Mouse (Mus musculus) C3H10T1/2 (cell line): ENCODE results near the gene Mrps34. TPM values are rescaled to one million over a fixed set of nuclear protein-coding genes. Genes with fewer than 3 reads are reported as not detected.

Experiments
- polyA plus RNA-seq, 2 experiments: library from polyadenylated mRNA; unstranded; fragments of >200 nt; fragmentation: generic; extraction: Trizol; gene quantifications; one replicate each; pipeline ENCODE4 v1.2.1; 2012; ENCODE audit warnings: missing spikeins in 2 of 2

Gene Mrps34
- polyA plus RNA-seq, result 100 to 1,000 TPM; 126 to 185 TPM

GRCm38 (mm10) chr17:24894995-24895547 lies at the start of gene Mrps34, which contains the start of gene Eme2:
Mrps34 (plus strand) TSS chr17:24895116.
Eme2 (minus strand) TSS chr17:24895087.

GRCm38 (mm10) chr17:24850065-24850772 lies 44.7 kb upstream of the Mrps34 start, which contains the start of gene Fahd1:
Fahd1 (minus strand) TSS chr17:24850364.

GRCm38 (mm10) chr17:24865776-24866175 lies 29.1 kb upstream of the Mrps34 start, which contains the start of gene Igfals:
Igfals (plus strand) TSS chr17:24865997.

GRCm38 (mm10) chr17:24886134-24886931 lies 8.6 kb upstream of the Mrps34 start, which contains the start of the genes Nubp2 and Spsb3:
Nubp2 (minus strand) TSS chr17:24886349.
Spsb3 (plus strand) TSS chr17:24886643.

GRCm38 (mm10) chr17:24896241-24896992 lies 1.5 kb downstream of the Mrps34 start, which contains the start of gene Nme3:
Nme3 (plus strand) TSS chr17:24896500.

GRCm38 (mm10) chr17:24936259-24937237 lies 41.6 kb downstream of the Mrps34 start, which contains the start of gene Mapk8ip3:
Mapk8ip3 (minus strand) TSS chr17:24936977.

Other genes with a start within 250 kb of the Mrps34 start
- 10 to 100 TPM in 1 of 2 experiments, 1 to 10 TPM in 1; 2.8 to 26.5 TPM for gene Slc9a3r2, start 244.8 kb upstream of the Mrps34 start, polyA plus RNA-seq
- gene Npw, start 236.7 kb upstream of the Mrps34 start, polyA plus RNA-seq, result not detected
- gene Zfp598, start 225.4 kb upstream of the Mrps34 start, polyA plus RNA-seq, result 10 to 100 TPM; 14.9 to 24.2 TPM
- gene Syngr3, start 205.2 kb upstream of the Mrps34 start, polyA plus RNA-seq, result under 1 TPM; 0.14 to 0.27 TPM
- gene Gfer, start 199.0 kb upstream of the Mrps34 start, polyA plus RNA-seq, result 10 to 100 TPM; 40.0 to 84.5 TPM
- gene Noxo1, start 198.9 kb upstream of the Mrps34 start, polyA plus RNA-seq, result 1 to 10 TPM; 1.9 to 6.3 TPM
- 100 to 1,000 TPM in 1 of 2 experiments, 10 to 100 TPM in 1; 28.8 to 116 TPM for gene Tbl3, start 187.5 kb upstream of the Mrps34 start, polyA plus RNA-seq
- 1 to 10 TPM; 2.0 to 2.2 TPM for gene Rnf151, start 177.1 kb upstream of the Mrps34 start, polyA plus RNA-seq
- 100 to 1,000 TPM; 451 to 471 TPM for gene Rps2, start 177.0 kb upstream of the Mrps34 start, polyA plus RNA-seq
- gene Ndufb10, start 170.6 kb upstream of the Mrps34 start, polyA plus RNA-seq, result 100 to 1,000 TPM; 438 to 576 TPM
- not detected for gene Rpl3l, start 167.3 kb upstream of the Mrps34 start, polyA plus RNA-seq
- gene Msrb1, start 158.5 kb upstream of the Mrps34 start, polyA plus RNA-seq, result 100 to 1,000 TPM in 1 of 2 experiments, 10 to 100 TPM in 1; 99.5 to 155 TPM
- gene Hs3st6, start 142.1 kb upstream of the Mrps34 start, polyA plus RNA-seq, result under 1 TPM; 0.02 to 0.04 TPM
- not detected for gene Meiob, start 90.8 kb upstream of the Mrps34 start, polyA plus RNA-seq
- gene Hagh, start 55.0 kb upstream of the Mrps34 start, polyA plus RNA-seq, result 10 to 100 TPM; 29.5 to 54.2 TPM
- gene Fahd1, start 44.8 kb upstream of the Mrps34 start, polyA plus RNA-seq, result 10 to 100 TPM in 1 of 2 experiments, 1 to 10 TPM in 1; 2.4 to 14.2 TPM
- gene Igfals, start 29.1 kb upstream of the Mrps34 start, polyA plus RNA-seq, result 1 to 10 TPM in 1 of 2 experiments, under 1 TPM in 1; 0.02 to 1.7 TPM
- 10 to 100 TPM; 52.2 to 83.5 TPM for gene Nubp2, start 8.8 kb upstream of the Mrps34 start, polyA plus RNA-seq
- 10 to 100 TPM; 29.6 to 47.8 TPM for gene Spsb3, start 8.5 kb upstream of the Mrps34 start, polyA plus RNA-seq
- gene Eme2, start within 50 bp of the Mrps34 start, polyA plus RNA-seq, result 10 to 100 TPM; 10.0 to 12.7 TPM
- gene Nme3, start 1.4 kb downstream of the Mrps34 start, polyA plus RNA-seq, result 10 to 100 TPM; 23.3 to 53.3 TPM
- 10 to 100 TPM in 1 of 2 experiments, 1 to 10 TPM in 1; 3.9 to 54.1 TPM for gene Mapk8ip3, start 41.9 kb downstream of the Mrps34 start, polyA plus RNA-seq
- gene Jpt2, start 65.6 kb downstream of the Mrps34 start, polyA plus RNA-seq, result 10 to 100 TPM; 19.4 to 33.6 TPM
- gene Cramp1l, start 120.7 kb downstream of the Mrps34 start, polyA plus RNA-seq, result 1 to 10 TPM in 1 of 2 experiments, under 1 TPM in 1; 0.59 to 5.7 TPM
- 10 to 100 TPM in 1 of 2 experiments, 1 to 10 TPM in 1; 6.5 to 21.9 TPM for gene Ift140, start 121.0 kb downstream of the Mrps34 start, polyA plus RNA-seq
- gene Tmem204, start 188.5 kb downstream of the Mrps34 start, polyA plus RNA-seq, result under 1 TPM; 0.61 to 0.90 TPM
- 10 to 100 TPM; 20.3 to 26.2 TPM for gene Telo2, start 220.9 kb downstream of the Mrps34 start, polyA plus RNA-seq
- gene Ptx4, start 225.6 kb downstream of the Mrps34 start, polyA plus RNA-seq, result not detected
- 10 to 100 TPM in 1 of 2 experiments, 1 to 10 TPM in 1; 8.8 to 22.3 TPM for gene Clcn7, start 238.3 kb downstream of the Mrps34 start, polyA plus RNA-seq